Mouse (Mus musculus) large intestine, adult 2 months (tissue): ENCODE measurements around the gene Atr. TPM values are rescaled to one million over a fixed set of nuclear protein-coding genes. Genes with fewer than 3 reads are reported as not detected.

Source experiments
- DNase-seq: peaks from one replicate; pipeline ENCODE4 v3.0.0-alpha.2; 2012; ENCODE audit warnings: low read depth, low spot score
- WGBS: fragments of 180-500 bp; shearing (Covaris S2); methylation state at CpG from one replicate; pipeline ENCODE4 v1.1.7; 2018; 5-methylcytosine and 5-hydroxymethylcytosine counted together
- polyA plus RNA-seq: library from polyadenylated mRNA; depleted of rRNA; stranded (reverse); fragments of >200 nt; gene quantifications from 2 replicates; pipeline ENCODE4 v1.2.3, GENCODE M21; 2012; rRNA removed

Atr gene
- polyA plus RNA-seq, result 1.7 and 2.8 TPM in 2 replicates

- WGBS, result under 1% methylated on average over 69 of the region's 69 CpGs
- DNase-seq, result peak; percentile 86
These were observed at the start of gene Atr for GRCm38 (mm10) chr9:95857414-95858026. Gene Atr (plus strand): TSS chr9:95857597.

DNA sequence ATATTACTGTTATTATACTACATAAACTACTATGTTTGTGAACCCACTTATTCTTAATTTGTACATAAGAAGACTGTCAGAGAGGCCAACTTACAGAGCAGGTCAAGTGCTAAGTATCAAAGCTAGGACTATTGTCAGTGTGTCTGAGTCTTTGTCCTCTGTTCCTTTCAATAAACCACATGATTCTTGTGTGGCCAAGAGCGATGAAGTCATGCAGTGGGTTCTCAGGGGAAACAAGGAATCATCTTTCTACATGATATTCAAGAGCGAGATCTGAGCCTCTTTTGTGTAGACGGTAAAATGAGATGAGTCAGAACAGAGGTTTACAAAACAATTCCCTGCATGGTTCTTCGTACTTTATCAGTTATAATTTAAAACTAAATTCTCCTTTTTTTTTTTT is 47.8 kb upstream of the Atr start:
- DNase-seq, result no peak
- 86% methylated on average over 4 of the region's 4 CpGs for WGBS

DNA sequence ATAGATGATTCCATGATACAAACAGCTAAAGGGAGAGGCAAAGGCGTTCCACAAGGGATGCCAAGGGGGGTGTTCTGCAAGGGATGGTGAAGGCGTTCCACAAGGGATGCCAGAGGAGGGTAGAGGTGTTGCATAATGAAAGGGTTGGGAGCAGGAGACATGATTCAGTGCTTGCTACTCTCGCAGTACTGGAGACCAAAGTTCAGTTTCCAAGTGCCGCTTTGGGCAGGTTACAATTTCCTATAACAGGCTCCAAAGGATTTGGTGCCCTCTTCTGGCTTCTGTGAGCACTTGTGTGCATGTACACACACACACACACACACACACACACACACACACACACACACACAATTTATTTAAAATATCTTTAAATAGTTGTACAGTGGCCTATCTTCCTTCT is 45.6 kb upstream of the Atr start:
- no peak for DNase-seq
- WGBS, result 72% methylated on average over 4 of the region's 4 CpGs

DNA sequence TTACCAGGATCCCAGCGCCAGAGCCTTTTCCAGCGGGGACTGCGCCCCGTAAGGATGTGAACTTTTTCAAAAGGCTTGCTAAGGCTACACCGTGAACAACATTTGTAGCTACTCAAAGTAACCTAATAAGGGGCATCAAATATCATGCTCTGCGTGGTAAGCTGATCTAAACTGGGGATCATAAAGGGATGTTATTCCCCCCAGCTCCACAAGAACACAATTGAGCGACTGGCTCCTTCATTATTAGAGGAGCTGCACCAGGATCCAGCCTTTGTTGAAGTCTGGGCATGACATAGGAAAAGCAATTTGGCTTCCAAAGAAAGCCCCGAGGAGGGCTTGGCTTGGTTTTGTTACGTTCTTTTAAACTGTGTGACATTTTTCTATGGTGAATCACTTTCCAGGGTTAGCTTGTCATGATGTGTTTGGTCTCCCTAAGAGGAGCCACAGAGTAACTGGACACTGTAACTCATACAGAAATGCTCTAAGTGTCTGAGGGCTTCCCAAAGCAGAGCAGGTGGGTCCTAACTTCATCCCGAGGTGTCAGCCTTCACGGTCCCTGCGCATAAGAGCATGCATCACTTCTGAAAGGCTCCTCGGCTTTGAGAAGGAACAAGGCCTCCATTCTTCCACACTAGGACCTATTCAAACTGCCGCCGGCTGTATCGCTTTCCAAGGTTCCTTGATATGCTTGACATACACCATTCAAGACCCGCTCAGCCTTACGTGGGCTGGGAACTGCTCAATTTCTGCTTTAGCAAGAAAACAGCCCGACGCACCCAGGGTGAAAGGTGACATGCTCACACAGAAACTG is 43.5 kb upstream of the Atr start:
- no peak for DNase-seq
- 61% methylated on average over 20 of the region's 20 CpGs for WGBS

GRCm38 (mm10) chr9:95815015-95815673 is 42.3 kb upstream of the Atr start:
- WGBS, result 36% methylated on average over 11 of the region's 11 CpGs
- no peak for DNase-seq

- DNase-seq, result peak; percentile 85
- WGBS, result 22% methylated on average over 4 of the region's 4 CpGs
These were observed 41.7 kb upstream of the Atr start for GRCm38 (mm10) chr9:95815706-95816105.

GRCm38 (mm10) chr9:95822531-95822930 is 34.9 kb upstream of the Atr start:
- no peak for DNase-seq
- 67% methylated on average over 7 of the region's 7 CpGs for whole genome bisulfite sequencing

GRCm38 (mm10) chr9:95827565-95827964 is 29.8 kb upstream of the Atr start:
- 87% methylated on average over 5 of the region's 5 CpGs for WGBS
- no peak for DNase-seq

- WGBS, result 84% methylated on average over 3 of the region's 3 CpGs
These were observed 24.6 kb upstream of the Atr start for GRCm38 (mm10) chr9:95832758-95833157.

GRCm38 (mm10) chr9:95834799-95835198 is 22.6 kb upstream of the Atr start:
- DNase-seq, result no peak
- 55% methylated on average over 3 of the region's 3 CpGs for WGBS

More at GRCm38 (mm10) chr9:95832758-95833157, 24.6 kb upstream of the Atr start:
- no peak for DNase-seq

DNA sequence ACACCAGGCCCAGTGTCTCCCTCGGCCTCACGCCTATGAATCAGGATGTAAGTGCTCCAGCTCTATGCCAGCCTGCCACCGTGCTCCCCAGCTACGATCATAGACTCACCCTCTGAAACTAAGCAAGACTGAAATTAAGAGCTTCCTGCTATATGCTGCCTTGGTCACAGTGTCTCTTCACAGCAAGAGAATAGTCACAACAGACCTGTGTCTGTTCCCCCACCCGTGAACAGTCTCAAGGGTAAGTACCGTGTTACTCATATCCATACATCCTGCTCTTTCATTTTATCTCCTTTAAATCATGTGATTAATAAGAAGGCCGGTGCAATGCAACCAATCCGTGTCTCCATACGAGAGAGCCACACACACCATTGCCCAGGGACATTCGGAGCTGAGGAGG is 21.7 kb upstream of the Atr start:
- DNase-seq, result no peak
- WGBS, result 81% methylated on average over 10 of the region's 10 CpGs

GRCm38 (mm10) chr9:95839424-95839823 is 18.0 kb upstream of the Atr start:
- 17% methylated on average over 3 of the region's 3 CpGs for WGBS
- DNase-seq, result no peak

DNA sequence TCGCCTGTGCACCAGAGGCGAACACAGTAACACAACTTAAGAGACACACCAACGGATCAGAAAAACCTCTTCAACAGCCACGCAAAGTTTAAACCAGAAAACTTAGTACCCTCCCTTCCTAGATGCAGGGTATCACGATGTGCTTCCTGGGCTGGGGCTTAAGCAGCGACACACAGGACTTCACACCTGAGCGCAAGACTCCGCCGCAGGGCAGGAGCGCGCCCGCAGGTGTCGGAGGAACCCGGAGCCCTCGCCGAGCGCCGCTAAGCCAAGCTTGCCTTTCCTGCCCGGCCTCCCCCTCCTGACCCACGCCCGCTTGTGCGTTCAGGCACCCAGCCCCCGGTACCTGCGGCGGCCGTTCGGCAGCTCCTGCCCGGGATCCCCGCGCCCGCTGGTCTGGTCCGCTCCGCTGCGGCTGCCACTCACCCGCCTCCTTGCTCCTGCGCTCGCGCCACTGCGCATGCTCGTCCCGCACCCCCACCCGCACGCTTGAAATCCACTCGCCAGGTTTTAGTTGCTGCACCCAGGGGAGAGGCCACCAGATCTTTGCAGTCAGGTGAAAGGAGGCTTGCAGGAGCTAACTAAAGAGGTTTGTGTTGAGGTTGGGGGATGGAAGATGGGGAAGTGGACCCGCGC is 12.5 kb upstream of the Atr start, which contains the start of gene Pls1:
Gene Pls1, minus strand, starts transcription at position 487 of the 636 bp plus-strand sequence.
- WGBS, result 1% methylated on average over 46 of the region's 46 CpGs

GRCm38 (mm10) chr9:95845711-95846110 is 11.7 kb upstream of the Atr start:
- WGBS, result 16% methylated on average over 4 of the region's 4 CpGs
- no peak for DNase-seq

More for the DNA sequence above, 12.5 kb upstream of the Atr start, which contains the start of gene Pls1:
- no peak for DNase-seq

DNA sequence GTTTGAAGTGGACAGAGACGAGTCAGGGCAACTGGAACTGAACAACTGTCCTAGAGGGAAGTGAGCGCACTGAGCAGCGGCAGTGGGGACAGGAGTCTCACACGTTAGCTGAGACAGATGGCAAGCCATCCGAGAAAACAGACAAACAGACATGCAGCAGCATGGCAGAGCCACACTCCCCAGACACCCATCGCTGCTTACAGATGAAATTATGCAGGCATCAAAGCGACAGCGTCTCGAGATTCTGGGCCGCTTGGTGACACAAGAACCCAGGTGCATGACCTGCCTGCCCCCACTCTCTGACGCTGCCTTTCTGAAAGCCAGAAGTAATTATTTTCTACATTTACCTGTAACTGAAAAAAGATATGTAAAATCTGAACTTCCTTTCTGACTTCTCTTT is 5.7 kb upstream of the Atr start:
- WGBS, result 79% methylated on average over 11 of the region's 11 CpGs
- no peak for DNase-seq

GRCm38 (mm10) chr9:95852896-95853295 is 4.5 kb upstream of the Atr start:
- 25% methylated on average over 4 of the region's 4 CpGs for WGBS
- DNase-seq, result no peak

DNA sequence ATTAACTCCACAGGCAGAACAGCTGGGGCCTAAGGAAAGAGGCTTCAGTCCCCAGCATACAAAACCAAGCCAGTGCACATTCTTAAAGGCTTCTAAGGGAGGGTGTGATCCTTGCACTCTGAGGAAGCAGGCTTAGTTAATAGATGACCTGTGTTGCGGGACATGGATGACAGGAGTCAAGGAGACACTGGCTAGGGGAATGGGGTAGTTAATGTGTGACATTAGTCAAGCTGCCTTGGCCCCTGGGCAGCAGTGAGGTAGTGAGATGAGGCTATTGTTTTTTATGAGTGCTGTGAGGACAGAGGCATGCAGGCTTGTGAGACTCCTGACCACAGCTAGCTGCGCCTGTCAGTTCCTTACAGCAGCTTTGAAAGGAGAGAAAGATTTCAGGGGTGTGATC is 2.5 kb upstream of the Atr start:
- 45% methylated on average over 2 of the region's 2 CpGs for WGBS
- no peak for DNase-seq

DNA sequence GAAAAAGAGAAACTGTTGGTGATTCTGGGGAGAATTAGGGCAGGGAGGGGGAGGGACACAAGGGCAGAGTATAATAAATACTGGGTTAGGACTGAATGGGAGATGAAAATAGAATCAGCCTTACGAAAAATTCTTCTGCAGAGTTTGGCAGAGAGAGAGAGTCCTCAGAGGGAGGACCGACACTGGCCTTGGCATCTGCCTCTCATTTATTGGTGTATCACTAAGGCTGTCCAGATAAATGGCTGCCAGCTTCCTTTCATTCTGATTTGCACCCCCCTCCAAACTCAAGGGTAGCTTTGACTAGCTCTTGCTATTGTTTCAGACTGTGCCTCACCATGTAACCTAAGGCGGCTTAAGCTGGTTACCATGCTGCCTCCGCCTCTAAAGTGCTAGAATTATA is 1.4 kb upstream of the Atr start:
- no peak for DNase-seq
- WGBS, result 88% methylated on average over 4 of the region's 4 CpGs

GRCm38 (mm10) chr9:95858027-95858570 is 702 bp downstream of the Atr start:
- DNase-seq, result no peak
- under 1% methylated on average over 31 of the region's 31 CpGs for WGBS

GRCm38 (mm10) chr9:95878246-95878645 is 20.8 kb downstream of the Atr start:
- WGBS, result 82% methylated on average over 5 of the region's 5 CpGs
- DNase-seq, result no peak
